Mouse (Mus musculus) intestine, embryonic 15.5 days (tissue): Measurements from ENCODE around the gene Serpina3n. TPM values are rescaled to one million over a fixed set of nuclear protein-coding genes. Genes with fewer than 3 reads are reported as not detected.
"Not testable (repeated sequence)": the region's sequence is repeated elsewhere in the genome, so short reads cannot be mapped to it uniquely, and the experiment has no call there.

ENCODE experiments used
- ATAC-seq: fragments of 200-750 bp; cut with Nextera tagmentation; 2 replicates; pipeline ENCODE4 v1.8.0; 2017; ENCODE audit warnings: moderate TSS enrichment, moderate library complexity
- H3K27ac ChIP-seq: fragments of 300-500 bp; sonication (generic); 2 replicates; pipeline ENCODE4 v1.5.1; 2015; ENCODE audit warnings: mild to moderate bottlenecking, inconsistent platforms
- H3K27me3 ChIP-seq: fragments of 300-500 bp; sonication (generic); replicated peaks from 2 replicates; pipeline ENCODE4 v1.6.1; 2015; ENCODE audit warnings: inconsistent platforms
- H3K36me3 ChIP-seq: fragments of 300-500 bp; sonication (generic); 2 replicates; pipeline ENCODE4 v1.6.1; 2015; ENCODE audit warnings: inconsistent platforms
- H3K4me1 ChIP-seq: fragments of 300-500 bp; sonication (generic); replicated peaks from 2 replicates; pipeline ENCODE4 v1.6.1; 2015; ENCODE audit warnings: inconsistent platforms
- H3K4me2 ChIP-seq: fragments of 300-500 bp; sonication (generic); replicated peaks from 2 replicates; pipeline ENCODE4 v1.6.1; 2015; ENCODE audit warnings: mild to moderate bottlenecking, inconsistent platforms
- H3K4me3 ChIP-seq: fragments of 300-500 bp; sonication (generic); replicated peaks from 2 replicates; pipeline ENCODE4 v1.5.1; 2015; ENCODE audit warnings: inconsistent platforms
- H3K9ac ChIP-seq: fragments of 300-500 bp; sonication (generic); 2 replicates; pipeline ENCODE4 v1.6.1; 2015; ENCODE audit warnings: inconsistent platforms
- H3K9me3 ChIP-seq: fragments of 300-500 bp; sonication (generic); 2 replicates; pipeline ENCODE4 v1.6.1; 2016; ENCODE audit warnings: inconsistent platforms
- WGBS: fragments of 180-500 bp; shearing (Covaris S2); methylation state at CpG from one replicate; pipeline ENCODE4 v1.1.7; 2015; 5-methylcytosine and 5-hydroxymethylcytosine counted together
- polyA plus RNA-seq: library from polyadenylated mRNA; unstranded; fragments of >200 nt; fragmentation: Nextera tagmentation; extraction: Ambion mirVana; gene quantifications from 2 replicates; pipeline ENCODE4 v1.2.1, GENCODE M21; 2015

Gene Serpina3n
- polyA plus RNA-seq, result 0.08 and 0.11 TPM in 2 replicates

GRCm38 (mm10) chr12:104406454-104406885 is at the start of gene Serpina3n:
TSS of gene Serpina3n (plus strand) at chr12:104406729.
- H3K4me2 ChIP-seq, result no peak within 1 kb of the TSS
- no peak for ATAC-seq
- no peaks in the 10 kb centered on the region for H3K4me1 ChIP-seq
- H3K4me3 ChIP-seq, result no peak within 1 kb of the TSS
- no peaks in the 10 kb centered on the region for H3K9me3 ChIP-seq
- no peak within 1 kb of the TSS for H3K27ac ChIP-seq
- no peaks in the 10 kb centered on the region for H3K36me3 ChIP-seq
- H3K9ac ChIP-seq, result no peak within 1 kb of the TSS
- WGBS, result 52% methylated on average over 4 of the region's 4 CpGs
- H3K27me3 ChIP-seq, result no peaks in the 10 kb centered on the region

- no peaks in the 10 kb centered on the region for H3K27me3 ChIP-seq
- H3K4me2 ChIP-seq, result no peak overlapping the region
- H3K4me3 ChIP-seq, result no peak overlapping the region
- H3K27ac ChIP-seq, result no peak overlapping the region
- H3K36me3 ChIP-seq, result no peaks in the 10 kb centered on the region
- no peaks in the 10 kb centered on the region for H3K4me1 ChIP-seq
- no peaks in the 10 kb centered on the region for H3K9me3 ChIP-seq
- no peak for ATAC-seq
- no peak overlapping the region for H3K9ac ChIP-seq
- 77% methylated on average over 3 of the region's 3 CpGs for WGBS
These were observed 36.5 kb upstream of the Serpina3n start for GRCm38 (mm10) chr12:104369986-104370385.

GRCm38 (mm10) chr12:104377179-104377578 is 29.4 kb upstream of the Serpina3n start:
- H3K4me2 ChIP-seq, ATAC-seq, H3K27me3 ChIP-seq, H3K36me3 ChIP-seq, H3K9me3 ChIP-seq, H3K27ac ChIP-seq, H3K4me3 ChIP-seq, H3K9ac ChIP-seq, H3K4me1 ChIP-seq: not testable (repeated sequence)
- 73% methylated on average over 5 of the region's 5 CpGs for WGBS

- not testable (repeated sequence) for H3K27ac ChIP-seq, H3K4me3 ChIP-seq, H3K9ac ChIP-seq, H3K4me1 ChIP-seq, ATAC-seq, H3K9me3 ChIP-seq, H3K36me3 ChIP-seq, H3K4me2 ChIP-seq, H3K27me3 ChIP-seq
- WGBS, result 62% methylated on average over 2 of the region's 2 CpGs
These were observed 28.2 kb upstream of the Serpina3n start for GRCm38 (mm10) chr12:104378351-104378750.

- H3K27me3 ChIP-seq, H3K4me3 ChIP-seq, H3K27ac ChIP-seq, H3K9ac ChIP-seq, H3K9me3 ChIP-seq, H3K4me1 ChIP-seq, ATAC-seq, H3K36me3 ChIP-seq, H3K4me2 ChIP-seq: not testable (repeated sequence)
- 55% methylated on average over 5 of the region's 5 CpGs for WGBS
These were observed 27.7 kb upstream of the Serpina3n start for GRCm38 (mm10) chr12:104378815-104379214.

GRCm38 (mm10) chr12:104379856-104380255 is 26.7 kb upstream of the Serpina3n start:
- H3K9ac ChIP-seq, result no peak overlapping the region
- H3K4me1 ChIP-seq, result no peaks in the 10 kb centered on the region
- no peaks in the 10 kb centered on the region for H3K9me3 ChIP-seq
- no peak overlapping the region for H3K27ac ChIP-seq
- no peak overlapping the region for H3K4me3 ChIP-seq
- whole genome bisulfite sequencing, result 93% methylated on average over 11 of the region's 11 CpGs
- no peaks in the 10 kb centered on the region for H3K36me3 ChIP-seq
- no peak for ATAC-seq
- no peak overlapping the region for H3K4me2 ChIP-seq
- no peaks in the 10 kb centered on the region for H3K27me3 ChIP-seq

- not testable (repeated sequence) for H3K4me2 ChIP-seq, H3K36me3 ChIP-seq, H3K4me3 ChIP-seq, H3K9me3 ChIP-seq, H3K4me1 ChIP-seq, H3K27ac ChIP-seq, H3K27me3 ChIP-seq, ATAC-seq, H3K9ac ChIP-seq
- 91% methylated on average over 8 of the region's 8 CpGs for WGBS
These were observed 25.4 kb upstream of the Serpina3n start for GRCm38 (mm10) chr12:104381071-104381604.

- not testable (repeated sequence) for H3K36me3 ChIP-seq, H3K4me2 ChIP-seq, H3K4me1 ChIP-seq, ATAC-seq, H3K9me3 ChIP-seq, H3K27me3 ChIP-seq, H3K9ac ChIP-seq, H3K4me3 ChIP-seq, H3K27ac ChIP-seq
These were observed 20.5 kb upstream of the Serpina3n start for GRCm38 (mm10) chr12:104385987-104386386.

GRCm38 (mm10) chr12:104386878-104387277 is 19.7 kb upstream of the Serpina3n start:
- H3K27ac ChIP-seq, H3K4me2 ChIP-seq, ATAC-seq, H3K9me3 ChIP-seq, H3K27me3 ChIP-seq, H3K4me1 ChIP-seq, H3K36me3 ChIP-seq, H3K4me3 ChIP-seq, H3K9ac ChIP-seq: not testable (repeated sequence)
- 50% methylated on average over 2 of the region's 2 CpGs for WGBS

GRCm38 (mm10) chr12:104388477-104388876 is 18.1 kb upstream of the Serpina3n start:
- no peak for ATAC-seq
- Histone ChIP-seq H3K4me3 (no peak overlapping the region), H3K9me3 (no peaks in the 10 kb centered on the region), H3K4me1 (no peaks in the 10 kb centered on the region), H3K27me3 (no peaks in the 10 kb centered on the region), H3K9ac (no peak overlapping the region), H3K27ac (no peak overlapping the region), H3K36me3 (no peaks in the 10 kb centered on the region), H3K4me2 (no peak overlapping the region)

- 62% methylated on average over 2 of the region's 2 CpGs for WGBS
- not testable (repeated sequence) for H3K27ac ChIP-seq, H3K4me3 ChIP-seq, H3K4me1 ChIP-seq, H3K9me3 ChIP-seq, H3K27me3 ChIP-seq, H3K36me3 ChIP-seq, H3K4me2 ChIP-seq, ATAC-seq, H3K9ac ChIP-seq
These were observed 15.5 kb upstream of the Serpina3n start for GRCm38 (mm10) chr12:104391057-104391456.

GRCm38 (mm10) chr12:104403968-104404367 is 2.6 kb upstream of the Serpina3n start:
- H3K4me1 ChIP-seq, result no peaks in the 10 kb centered on the region
- no peak overlapping the region for H3K9ac ChIP-seq
- no peaks in the 10 kb centered on the region for H3K36me3 ChIP-seq
- WGBS, result 65% methylated on average over 5 of the region's 5 CpGs
- H3K4me3 ChIP-seq, result no peak overlapping the region
- no peaks in the 10 kb centered on the region for H3K9me3 ChIP-seq
- no peak overlapping the region for H3K27ac ChIP-seq
- ATAC-seq, result no peak
- no peak overlapping the region for H3K4me2 ChIP-seq
- no peaks in the 10 kb centered on the region for H3K27me3 ChIP-seq

GRCm38 (mm10) chr12:104412507-104412906 is 6.0 kb downstream of the Serpina3n start:
- Histone ChIP-seq H3K4me2 (no peak overlapping the region), H3K27me3 (no peaks in the 10 kb centered on the region), H3K9ac (no peak overlapping the region), H3K9me3 (no peaks in the 10 kb centered on the region), H3K36me3 (no peaks in the 10 kb centered on the region), H3K4me3 (no peak overlapping the region), H3K27ac (no peak overlapping the region), H3K4me1 (no peaks in the 10 kb centered on the region)
- 83% methylated on average over 6 of the region's 6 CpGs for WGBS
- ATAC-seq, result no peak
